Mouse (Mus musculus) heart, embryonic 14.5 days (tissue): Measurements from ENCODE around the gene Cryzl1. TPM values are rescaled to one million over a fixed set of nuclear protein-coding genes. Genes with fewer than 3 reads are reported as not detected.
A peak's percentile ranks its signal among the peaks of the same experiment; 100 is the strongest.

ENCODE experiments used
- ATAC-seq: fragments of 200-750 bp; cut with Nextera tagmentation; 2 replicates; pipeline ENCODE4 v1.8.0; 2017; ENCODE audit warnings: low read depth, moderate TSS enrichment; ENCODE audit not compliant: insufficient number of reproducible peaks, insufficient read depth, low FRiP score
- H3K27ac ChIP-seq, 2 experiments: fragments of 200-500 bp in 1 of 2; fragments of 300-500 bp in 1 of 2; sonication (generic) in 1 of 2; replicated peaks in 1 of 2; 2 replicates each; pipeline ENCODE4 v1.5.1; 2012 to 2014; ENCODE audit warnings: low read depth in 2 of 2, low read length in 2 of 2, control low read depth in 1 of 2, mild to moderate bottlenecking in 1 of 2, mixed read lengths in 1 of 2; ENCODE audit not compliant: control insufficient read depth in 1 of 2, insufficient read depth in 1 of 2
- H3K27me3 ChIP-seq: fragments of 300-500 bp; sonication (generic); 2 replicates; pipeline ENCODE4 v1.6.1; 2014; ENCODE audit warnings: mild to moderate bottlenecking, low read length, control low read depth; ENCODE audit not compliant: control insufficient read depth, insufficient read depth
- H3K36me3 ChIP-seq: fragments of 300-500 bp; sonication (generic); 2 replicates; pipeline ENCODE4 v1.6.1; 2014; ENCODE audit warnings: mild to moderate bottlenecking, control low read depth, low read length, mixed read lengths; ENCODE audit not compliant: control insufficient read depth, insufficient read depth
- H3K4me1 ChIP-seq, 2 experiments: fragments of 200-500 bp in 1 of 2; fragments of 300-500 bp in 1 of 2; sonication (generic) in 1 of 2; 2 replicates each; pipeline ENCODE4 v1.6.1; 2012 to 2014; ENCODE audit warnings: low read length in 2 of 2, control low read depth in 1 of 2, mixed read lengths in 1 of 2; ENCODE audit not compliant: control insufficient read depth in 2 of 2, insufficient read depth in 2 of 2
- H3K4me2 ChIP-seq: fragments of 300-500 bp; sonication (generic); 2 replicates; pipeline ENCODE4 v1.6.1; 2014; ENCODE audit warnings: mild to moderate bottlenecking, low read length
- H3K4me3 ChIP-seq, 2 experiments: fragments of 200-500 bp in 1 of 2; fragments of 300-500 bp in 1 of 2; sonication (generic) in 1 of 2; 2 replicates each; pipeline ENCODE4 v1.5.1; 2012 to 2014; ENCODE audit warnings: low read length in 2 of 2, mild to moderate bottlenecking in 2 of 2, control low read depth in 1 of 2, low read depth in 1 of 2, moderate library complexity in 1 of 2; ENCODE audit not compliant: control insufficient read depth in 1 of 2, insufficient read depth in 1 of 2
- H3K9ac ChIP-seq: fragments of 300-500 bp; sonication (generic); 2 replicates; pipeline ENCODE4 v1.6.1; 2014; ENCODE audit warnings: mild to moderate bottlenecking, low read length
- H3K9me3 ChIP-seq: fragments of 300-500 bp; sonication (generic); 2 replicates; pipeline ENCODE4 v1.6.1; 2016; ENCODE audit warnings: low read length, control low read depth; ENCODE audit not compliant: control insufficient read depth
- WGBS: fragments of 180-500 bp; shearing (Covaris S2); extraction: QIAGEN DNeasy Blood & Tissue Kit; methylation state at CpG from one replicate; pipeline ENCODE4 v1.1.7; 2014; 5-methylcytosine and 5-hydroxymethylcytosine counted together
- polyA plus RNA-seq: library from polyadenylated mRNA; unstranded; fragments of >200 nt; fragmentation: Nextera tagmentation; extraction: Ambion mirVana; gene quantifications from 2 replicates; pipeline ENCODE4 v1.2.1, GENCODE M21; 2014

Gene Cryzl1
- polyA plus RNA-seq, result 54.9 and 60.3 TPM in 2 replicates

GRCm38 (mm10) chr16:91728123-91729065 is at the start of gene Cryzl1:
Gene Cryzl1, minus strand, starts transcription at chr16:91728975.
- no peaks in the 10 kb centered on the region for H3K27me3 ChIP-seq
- peak within 1 kb of the TSS; percentile 81 to 97 for H3K4me3 ChIP-seq
- 1% methylated on average over 46 of the region's 46 CpGs for WGBS
- peak within 1 kb of the TSS; percentile 77 for H3K4me2 ChIP-seq
- peak within 1 kb of the TSS; percentile 91 to 96 for H3K27ac ChIP-seq
- peaks cover 7% of the 10 kb centered on the region; the same call in 1 of the 2 replicates for H3K36me3 ChIP-seq
- ATAC-seq, result peak; percentile 93
- no peaks in the 10 kb centered on the region for H3K9me3 ChIP-seq
- peak within 1 kb of the TSS; percentile 87 for H3K9ac ChIP-seq
- H3K4me1 ChIP-seq, result peaks cover 2 to 23% of the 10 kb centered on the region in 2 experiments

- 84% methylated on average over 7 of the region's 7 CpGs for WGBS
Observed at GRCm38 (mm10) chr16:91772586-91772985, 43.8 kb upstream of the Cryzl1 start.

GRCm38 (mm10) chr16:91771334-91771733 is 42.6 kb upstream of the Cryzl1 start:
- H3K27me3 ChIP-seq, result no peaks in the 10 kb centered on the region
- no peak overlapping the region for H3K4me3 ChIP-seq
- 52% methylated on average over 6 of the region's 6 CpGs for WGBS
- no peak for ATAC-seq
- peak overlapping the region; percentile 38; the same call in 1 of the 2 replicates for H3K9ac ChIP-seq
- H3K4me2 ChIP-seq, result no peak overlapping the region
- H3K4me1 ChIP-seq, result peaks cover 9 to 39% of the 10 kb centered on the region in 2 experiments
- no peaks in the 10 kb centered on the region for H3K36me3 ChIP-seq
- H3K9me3 ChIP-seq, result no peaks in the 10 kb centered on the region
- peak overlapping the region in 1 of 2 experiments; percentile 41; a peak in 2 of 4 replicates for H3K27ac ChIP-seq

More at GRCm38 (mm10) chr16:91772586-91772985, 43.8 kb upstream of the Cryzl1 start:
- Histone ChIP-seq H3K36me3 (no peaks in the 10 kb centered on the region), H3K27me3 (no peaks in the 10 kb centered on the region), H3K4me3 (no peak overlapping the region), H3K9ac (no peak overlapping the region), H3K9me3 (no peaks in the 10 kb centered on the region), H3K4me1 (peaks cover 4 to 33% of the 10 kb centered on the region in 2 experiments), H3K27ac (no peak overlapping the region), H3K4me2 (no peak overlapping the region)
- no peak for ATAC-seq

GRCm38 (mm10) chr16:91770662-91771061 is 41.9 kb upstream of the Cryzl1 start:
- Histone ChIP-seq H3K27me3 (no peaks in the 10 kb centered on the region), H3K9ac (peak overlapping the region; percentile 38; the same call in 1 of the 2 replicates), H3K9me3 (no peaks in the 10 kb centered on the region), H3K4me2 (no peak overlapping the region), H3K4me1 (peaks cover 9 to 39% of the 10 kb centered on the region in 2 experiments), H3K4me3 (no peak overlapping the region), H3K27ac (peak overlapping the region in 1 of 2 experiments; percentile 41; a peak in 1 of 4 replicates), H3K36me3 (no peaks in the 10 kb centered on the region)
- ATAC-seq, result no peak
- WGBS, result 41% methylated on average over 5 of the region's 5 CpGs

GRCm38 (mm10) chr16:91769911-91770310 is 41.1 kb upstream of the Cryzl1 start:
- Histone ChIP-seq H3K27me3 (no peaks in the 10 kb centered on the region), H3K27ac (peak overlapping the region in 1 of 2 experiments; percentile 35; a peak in 1 of 4 replicates), H3K4me1 (peaks cover 9 to 42% of the 10 kb centered on the region in 2 experiments), H3K4me2 (no peak overlapping the region), H3K4me3 (no peak overlapping the region), H3K36me3 (no peaks in the 10 kb centered on the region), H3K9ac (no peak overlapping the region), H3K9me3 (no peaks in the 10 kb centered on the region)
- WGBS, result 81% methylated on average over 5 of the region's 5 CpGs
- ATAC-seq, result no peak

GRCm38 (mm10) chr16:91768586-91768985 is 39.8 kb upstream of the Cryzl1 start:
- Histone ChIP-seq H3K36me3 (no peaks in the 10 kb centered on the region), H3K27ac (no peak overlapping the region), H3K27me3 (no peaks in the 10 kb centered on the region), H3K4me2 (no peak overlapping the region), H3K4me3 (no peak overlapping the region), H3K9me3 (no peaks in the 10 kb centered on the region), H3K9ac (no peak overlapping the region), H3K4me1 (peaks cover 14 to 50% of the 10 kb centered on the region in 2 experiments)
- ATAC-seq, result no peak
- 90% methylated on average over 6 of the region's 6 CpGs for WGBS

GRCm38 (mm10) chr16:91767165-91767701 is 38.5 kb upstream of the Cryzl1 start:
- no peaks in the 10 kb centered on the region for H3K9me3 ChIP-seq
- H3K27me3 ChIP-seq, result no peaks in the 10 kb centered on the region
- WGBS, result 75% methylated on average over 11 of the region's 11 CpGs
- H3K9ac ChIP-seq, result 0 out of 2 replicates have a peak overlapping the region, but pooled peaks have one; percentile 38
- no peaks in the 10 kb centered on the region for H3K36me3 ChIP-seq
- H3K27ac ChIP-seq, result no peak overlapping the region
- no peak overlapping the region for H3K4me3 ChIP-seq
- no peak overlapping the region for H3K4me2 ChIP-seq
- H3K4me1 ChIP-seq, result peaks cover 18 to 52% of the 10 kb centered on the region in 2 experiments
- no peak for ATAC-seq
